Mouse (Mus musculus): Measurements from ENCODE around the gene 2310009B15Rik.

The 2310009B15Rik gene

GRCm38 (mm10) chr1:138842315-138842714 lies 14.3 kb downstream of the 2310009B15Rik start:
- no peak for DNase-seq (ENCODE audit: low spot score in 2 of 2)

GRCm38 (mm10) chr1:138841306-138842095 lies 15.2 kb downstream of the 2310009B15Rik start:
- DNase-seq (ENCODE audit: low spot score in 2 of 2), result no peak

GRCm38 (mm10) chr1:138840440-138841305 lies 16.0 kb downstream of the 2310009B15Rik start:
- no peak for DNase-seq (ENCODE audit: low spot score in 2 of 2)

GRCm38 (mm10) chr1:138839809-138840430 lies 16.7 kb downstream of the 2310009B15Rik start:
- DNase-seq (ENCODE audit: low spot score in 2 of 2), result no peak

GRCm38 (mm10) chr1:138839291-138839690 lies 17.4 kb downstream of the 2310009B15Rik start:
- no peak for DNase-seq (ENCODE audit: low spot score in 2 of 2)

GRCm38 (mm10) chr1:138837786-138838743 lies 18.6 kb downstream of the 2310009B15Rik start:
- DNase-seq (ENCODE audit: low spot score in 2 of 2), result no peak

GRCm38 (mm10) chr1:138835355-138835900 lies 21.2 kb downstream of the 2310009B15Rik start:
- DNase-seq (ENCODE audit: low spot score in 2 of 2), result no peak

GRCm38 (mm10) chr1:138831309-138831708 lies 25.3 kb downstream of the 2310009B15Rik start:
- no peak for DNase-seq (ENCODE audit: low spot score in 2 of 2)

GRCm38 (mm10) chr1:138826841-138827240 lies 29.8 kb downstream of the 2310009B15Rik start:
- DNase-seq (ENCODE audit: low spot score in 2 of 2), result no peak

- no peak for DNase-seq (ENCODE audit: low spot score in 2 of 2)
These were observed 33.7 kb downstream of the 2310009B15Rik start for GRCm38 (mm10) chr1:138822985-138823322.

GRCm38 (mm10) chr1:138822255-138822984 lies 34.2 kb downstream of the 2310009B15Rik start:
- DNase-seq (ENCODE audit: low spot score in 2 of 2), result no peak
